Mouse (Mus musculus): Measurements from ENCODE around the gene Pigr. TPM values are rescaled to one million over a fixed set of nuclear protein-coding genes. Genes with fewer than 3 reads are reported as not detected.

Pigr gene
- polyA plus RNA-seq, 1 experiment, result not detected

- no peak overlapping the region for H3K4me3 ChIP-seq (ENCODE audit: insufficient read depth, low read depth, low read length)
- H3K27ac ChIP-seq (ENCODE audit: insufficient read depth, low read depth, low read length), result no peak overlapping the region
- 88% methylated on average over 2 of the region's 2 CpGs for WGBS
- H3K4me1 ChIP-seq (ENCODE audit: control insufficient read depth, insufficient read depth, low read length), result peaks cover 4% of the 10 kb centered on the region; the same call in 1 of the 2 replicates
- TF ChIP-seq POLR2A (IDR thresholded peaks at IDR 0.05; ENCODE audit: insufficient read depth, low read depth, low read length) (no peak), CTCF (IDR thresholded peaks at IDR 0.05; ENCODE audit: insufficient read depth, low read depth, low read length) (no peak)
These were observed 27.1 kb upstream of the Pigr start for GRCm38 (mm10) chr1:130799399-130799798.

DNA sequence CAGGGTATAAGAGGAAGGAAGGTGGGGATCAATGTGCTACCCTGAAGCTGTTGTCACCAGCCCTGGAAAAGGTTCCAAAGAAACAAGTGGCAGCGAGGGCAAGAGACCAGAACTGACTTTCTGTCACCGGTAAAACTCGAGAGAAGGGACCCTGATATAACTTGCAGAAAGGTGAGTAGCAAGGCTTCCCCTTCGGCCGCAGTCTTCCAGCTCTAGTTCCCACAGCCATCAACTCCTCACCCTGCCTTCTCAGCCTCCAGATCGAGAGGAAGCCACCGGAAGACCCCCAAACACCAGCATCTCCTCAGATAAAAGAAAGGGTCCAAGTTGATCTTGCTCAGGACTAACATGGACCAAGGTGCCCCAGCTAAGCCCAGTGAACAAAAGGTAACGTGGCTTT, 25.9 kb upstream of the Pigr start, which contains the start of gene Fcamr:
TSS of gene Fcamr (plus strand) at position 301 of the 400 bp plus-strand sequence.
- peaks cover 4% of the 10 kb centered on the region; the same call in 1 of the 2 replicates for H3K4me1 ChIP-seq (ENCODE audit: control insufficient read depth, insufficient read depth, low read length)
- no peak within 1 kb of the TSS for H3K4me3 ChIP-seq (ENCODE audit: insufficient read depth, low read depth, low read length)
- H3K27ac ChIP-seq (ENCODE audit: insufficient read depth, low read depth, low read length), result no peak within 1 kb of the TSS
- WGBS, result 92% methylated on average over 8 of the region's 8 CpGs
- TF ChIP-seq CTCF (IDR thresholded peaks at IDR 0.05; ENCODE audit: insufficient read depth, low read depth, low read length), result no peak
- TF ChIP-seq POLR2A (IDR thresholded peaks at IDR 0.05; ENCODE audit: insufficient read depth, low read depth, low read length), result no peak

GRCm38 (mm10) chr1:130801511-130801910, 25.0 kb upstream of the Pigr start:
- 84% methylated on average over 2 of the region's 2 CpGs for WGBS
- Histone ChIP-seq H3K27ac (ENCODE audit: insufficient read depth, low read depth, low read length) (no peak overlapping the region), H3K4me3 (ENCODE audit: insufficient read depth, low read depth, low read length) (no peak overlapping the region), H3K4me1 (ENCODE audit: control insufficient read depth, insufficient read depth, low read length) (peaks cover 4% of the 10 kb centered on the region; the same call in 1 of the 2 replicates)
- no peak for TF ChIP-seq CTCF (IDR thresholded peaks at IDR 0.05; ENCODE audit: insufficient read depth, low read depth, low read length)
- no peak for TF ChIP-seq POLR2A (IDR thresholded peaks at IDR 0.05; ENCODE audit: insufficient read depth, low read depth, low read length)

GRCm38 (mm10) chr1:130802976-130803375, 23.5 kb upstream of the Pigr start:
- WGBS, result 53% methylated on average over 6 of the region's 6 CpGs
- Histone ChIP-seq H3K27ac (ENCODE audit: insufficient read depth, low read depth, low read length) (no peak overlapping the region), H3K4me1 (ENCODE audit: control insufficient read depth, insufficient read depth, low read length) (peaks cover 4% of the 10 kb centered on the region; the same call in 1 of the 2 replicates), H3K4me3 (ENCODE audit: insufficient read depth, low read depth, low read length) (no peak overlapping the region)
- TF ChIP-seq POLR2A (IDR thresholded peaks at IDR 0.05; ENCODE audit: insufficient read depth, low read depth, low read length) (no peak), CTCF (IDR thresholded peaks at IDR 0.05; ENCODE audit: insufficient read depth, low read depth, low read length) (no peak)

DNA sequence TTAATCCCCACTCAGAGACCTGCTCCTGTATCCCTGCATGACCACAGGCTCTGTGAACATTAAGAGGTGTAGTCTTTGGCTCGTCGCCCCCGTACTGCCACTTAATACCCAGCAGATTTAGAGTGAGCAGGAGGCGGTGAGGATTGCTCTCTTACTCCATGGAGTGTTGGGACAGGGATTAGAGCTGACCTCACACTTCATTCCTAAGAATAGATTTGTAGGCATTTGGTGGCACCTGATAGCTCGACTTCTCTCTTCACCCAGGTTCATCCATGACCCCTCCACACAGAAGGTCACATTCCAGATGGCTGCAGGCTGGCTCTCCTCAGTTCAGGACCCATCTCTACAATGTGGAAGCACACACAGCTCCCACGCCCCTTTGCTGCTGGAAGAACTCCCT, 22.2 kb upstream of the Pigr start:
- H3K27ac ChIP-seq (ENCODE audit: insufficient read depth, low read depth, low read length), result no peak overlapping the region
- no peak overlapping the region for H3K4me3 ChIP-seq (ENCODE audit: insufficient read depth, low read depth, low read length)
- TF ChIP-seq POLR2A (IDR thresholded peaks at IDR 0.05; ENCODE audit: insufficient read depth, low read depth, low read length) (no peak), CTCF (IDR thresholded peaks at IDR 0.05; ENCODE audit: insufficient read depth, low read depth, low read length) (no peak)
- 78% methylated on average over 6 of the region's 6 CpGs for WGBS
- H3K4me1 ChIP-seq (ENCODE audit: control insufficient read depth, insufficient read depth, low read length), result peaks cover 4% of the 10 kb centered on the region; the same call in 1 of the 2 replicates

GRCm38 (mm10) chr1:130810906-130811305, 15.6 kb upstream of the Pigr start:
- WGBS, result 87% methylated on average over 3 of the region's 3 CpGs
- TF ChIP-seq POLR2A (IDR thresholded peaks at IDR 0.05; ENCODE audit: insufficient read depth, low read depth, low read length) (no peak), CTCF (IDR thresholded peaks at IDR 0.05; ENCODE audit: insufficient read depth, low read depth, low read length) (no peak)
- Histone ChIP-seq H3K4me1 (ENCODE audit: control insufficient read depth, insufficient read depth, low read length) (no peaks in the 10 kb centered on the region), H3K27ac (ENCODE audit: insufficient read depth, low read depth, low read length) (no peak overlapping the region), H3K4me3 (ENCODE audit: insufficient read depth, low read depth, low read length) (no peak overlapping the region)

DNA sequence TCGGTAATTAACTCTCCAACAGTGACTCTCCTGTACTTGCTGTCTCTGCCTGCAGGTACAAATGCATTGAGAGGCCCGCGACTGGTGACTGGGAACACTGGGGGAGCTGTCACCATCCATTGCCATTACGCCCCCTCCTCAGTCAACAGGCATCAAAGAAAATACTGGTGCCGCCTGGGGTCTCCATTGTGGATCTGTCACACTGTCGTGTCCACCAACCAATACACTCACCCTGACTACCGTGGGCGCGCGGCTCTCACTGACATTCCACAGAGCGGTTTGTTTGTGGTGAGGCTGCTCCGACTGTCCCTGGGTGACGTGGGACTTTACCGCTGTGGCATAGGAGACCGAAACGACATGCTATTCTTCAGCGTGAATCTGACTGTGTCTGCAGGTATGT, 15.2 kb upstream of the Pigr start:
- WGBS, result 63% methylated on average over 17 of the region's 17 CpGs
- Histone ChIP-seq H3K27ac (ENCODE audit: insufficient read depth, low read depth, low read length) (no peak overlapping the region), H3K4me1 (ENCODE audit: control insufficient read depth, insufficient read depth, low read length) (no peaks in the 10 kb centered on the region), H3K4me3 (ENCODE audit: insufficient read depth, low read depth, low read length) (no peak overlapping the region)
- TF ChIP-seq POLR2A (IDR thresholded peaks at IDR 0.05; ENCODE audit: insufficient read depth, low read depth, low read length), result no peak
- TF ChIP-seq CTCF (IDR thresholded peaks at IDR 0.05; ENCODE audit: insufficient read depth, low read depth, low read length), result no peak

GRCm38 (mm10) chr1:130819737-130820136, 6.7 kb upstream of the Pigr start:
- WGBS, result 59% methylated on average over 1 of the region's 1 CpGs
- no peaks in the 10 kb centered on the region for H3K4me1 ChIP-seq (ENCODE audit: control insufficient read depth, insufficient read depth, low read length)

GRCm38 (mm10) chr1:130820316-130821148, 6.0 kb upstream of the Pigr start:
- TF ChIP-seq POLR2A (IDR thresholded peaks at IDR 0.05; ENCODE audit: insufficient read depth, low read depth, low read length), result no peak
- no peak for TF ChIP-seq CTCF (IDR thresholded peaks at IDR 0.05; ENCODE audit: insufficient read depth, low read depth, low read length)
- Histone ChIP-seq H3K4me3 (ENCODE audit: insufficient read depth, low read depth, low read length) (no peak overlapping the region), H3K4me1 (ENCODE audit: control insufficient read depth, insufficient read depth, low read length) (no peaks in the 10 kb centered on the region), H3K27ac (ENCODE audit: insufficient read depth, low read depth, low read length) (no peak overlapping the region)
- WGBS, result 92% methylated on average over 7 of the region's 7 CpGs

More at GRCm38 (mm10) chr1:130819737-130820136, 6.7 kb upstream of the Pigr start:
- Histone ChIP-seq H3K4me3 (ENCODE audit: insufficient read depth, low read depth, low read length) (no peak overlapping the region), H3K27ac (ENCODE audit: insufficient read depth, low read depth, low read length) (no peak overlapping the region)
- no peak for TF ChIP-seq CTCF (IDR thresholded peaks at IDR 0.05; ENCODE audit: insufficient read depth, low read depth, low read length)
- no peak for TF ChIP-seq POLR2A (IDR thresholded peaks at IDR 0.05; ENCODE audit: insufficient read depth, low read depth, low read length)

Data from olfactory bulb, adult 2 months (tissue).